Mouse (Mus musculus) bone marrow macrophage, adult 2 months (primary cell): ENCODE data around the gene Ppp4r4.

Source experiments
- CTCF ChIP-seq: IDR thresholded peaks from 2 replicates; pipeline ENCODE4 v1.5.1; 2012; ENCODE audit warnings: low read depth, mild to moderate bottlenecking, low read length, moderate library complexity
- POLR2A ChIP-seq: IDR thresholded peaks from 2 replicates; pipeline ENCODE4 v1.6.1; 2012; ENCODE audit warnings: mild to moderate bottlenecking, low read depth, low read length, borderline replicate concordance

DNA sequence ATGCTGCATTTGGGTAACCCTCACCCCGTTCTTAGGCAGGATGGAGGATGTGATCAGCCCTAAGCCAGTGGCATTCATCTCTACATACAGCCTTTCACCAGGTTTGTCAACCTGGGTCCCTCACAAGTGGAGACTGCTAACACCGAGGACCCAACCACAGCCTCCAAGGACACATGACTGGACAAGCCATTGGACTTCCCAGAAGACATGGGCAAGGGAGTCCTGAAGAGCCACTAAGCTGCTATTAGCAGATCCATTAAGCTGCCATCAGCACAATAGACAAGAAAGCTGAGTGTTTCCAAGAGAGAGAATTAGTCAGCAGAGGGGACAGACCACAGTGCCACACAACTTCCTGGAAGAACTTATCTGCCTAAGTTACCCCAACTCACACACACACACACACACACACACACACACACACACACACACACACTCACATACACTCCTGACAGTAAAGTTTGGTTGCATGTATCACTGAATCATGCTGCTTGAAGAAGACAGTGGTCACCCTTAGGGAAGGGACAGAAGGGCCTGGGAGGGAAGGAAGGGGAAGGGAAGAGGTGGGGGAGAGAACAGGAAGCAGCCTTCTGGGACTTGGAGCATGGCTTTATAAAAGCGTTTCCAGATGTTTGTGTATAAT is 40.9 kb upstream of the Ppp4r4 start:
- TF ChIP-seq CTCF (no peak), POLR2A (no peak)
